Mouse (Mus musculus): Measurements from ENCODE around the gene Armc9.

GRCm38 (mm10) chr1:86212731-86213130 lies 58.2 kb downstream of the Armc9 start:
- TF ChIP-seq CTCF (IDR thresholded peaks at IDR 0.05; ENCODE audit: extremely low read depth, insufficient read depth, low read length) (no peak), POLR2A (IDR thresholded peaks at IDR 0.05; ENCODE audit: extremely low read depth, insufficient read depth, low read length) (no peak)
